Mouse (Mus musculus) skeletal muscle tissue, adult 2 months (tissue): ENCODE data around the gene Pik3ca.
"Not testable (repeated sequence)": the region's sequence is repeated elsewhere in the genome, so short reads cannot be mapped to it uniquely, and the experiment has no call there.

Experiments used
- DNase-seq: peaks from one replicate; pipeline ENCODE4 v3.0.0-alpha.2; 2012; ENCODE audit warnings: low read depth, low spot score

The Pik3ca gene

DNA sequence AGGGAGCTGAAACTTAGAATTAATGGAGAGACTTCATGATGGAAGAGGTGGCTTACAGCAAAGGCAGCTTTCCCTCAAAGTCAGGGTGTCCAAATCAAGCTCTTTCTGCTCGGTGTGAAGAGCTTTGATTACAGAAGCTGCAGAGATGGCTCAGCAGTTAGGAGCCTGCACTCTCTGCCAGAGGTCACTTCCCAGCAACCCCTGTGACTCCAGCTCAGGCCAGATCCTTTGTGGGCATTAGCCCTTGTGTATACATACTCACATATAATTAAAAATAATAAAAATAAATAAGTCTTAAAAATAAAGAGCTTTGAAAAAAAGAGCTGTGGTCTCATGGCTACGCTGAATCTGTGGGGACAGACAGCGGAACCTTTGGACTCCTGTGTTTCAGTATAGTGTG is 4.1 kb downstream of the Pik3ca start:
- no peak for DNase-seq

DNA sequence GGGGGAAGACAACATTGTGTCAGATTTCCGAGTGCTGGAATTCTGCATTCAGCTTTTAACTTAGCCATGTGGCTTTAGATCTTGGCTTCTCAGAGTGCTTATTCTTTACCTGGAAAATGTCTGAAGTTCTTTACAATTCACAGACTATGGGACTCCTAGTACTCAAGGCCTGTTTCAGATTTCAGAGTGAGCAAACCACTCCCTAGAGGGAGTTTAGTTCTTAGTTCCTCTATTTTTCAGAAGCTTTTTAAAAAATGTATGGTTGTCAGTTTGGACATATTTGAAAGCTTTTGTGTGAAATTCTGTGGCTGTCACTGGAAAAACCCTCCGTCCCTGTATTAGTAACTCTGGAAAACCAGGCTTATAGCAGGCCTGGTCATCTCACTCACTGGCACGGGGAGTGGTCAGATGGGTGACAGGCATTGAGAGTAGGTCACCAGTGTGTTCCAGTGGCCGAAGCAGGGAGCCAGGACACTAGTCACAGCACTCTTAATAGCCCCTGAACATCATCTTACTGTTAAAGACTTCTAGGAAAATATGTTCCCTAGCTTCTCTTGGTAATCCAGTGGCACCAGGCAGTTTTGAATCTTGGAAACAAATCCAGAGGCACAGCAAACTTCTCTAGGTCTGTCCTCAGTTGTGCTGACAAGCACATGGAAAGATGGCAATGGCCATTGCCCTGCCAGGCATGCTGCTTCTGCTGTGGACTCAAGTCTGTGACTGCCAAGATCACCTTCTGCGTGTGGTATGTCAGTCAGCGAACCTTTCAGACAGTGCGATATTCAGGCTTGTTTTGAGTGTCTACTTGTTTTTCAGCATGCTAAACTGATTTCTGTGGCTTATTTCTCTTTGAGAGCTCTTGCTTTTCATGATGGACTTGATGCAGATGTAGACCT is 5.8 kb downstream of the Pik3ca start:
- DNase-seq: peak; percentile 36

DNA sequence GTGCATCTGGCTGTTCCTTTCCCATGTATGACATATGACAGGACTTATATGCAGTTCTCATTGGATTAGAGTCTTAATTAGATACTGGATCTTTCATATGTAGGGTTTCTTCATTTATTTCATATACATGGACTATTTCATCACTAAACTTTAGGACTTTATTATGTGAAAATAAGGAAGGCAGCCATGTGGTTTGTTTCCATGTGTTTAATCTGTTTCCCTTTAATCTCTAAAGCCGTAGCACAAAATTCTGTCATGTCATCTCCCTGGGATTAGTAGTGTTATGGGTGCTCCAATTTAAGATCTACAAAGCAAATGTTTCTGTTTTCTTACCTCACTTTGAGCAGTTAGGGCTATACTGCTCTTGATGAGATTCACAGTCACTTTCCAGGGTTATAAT is 8.2 kb downstream of the Pik3ca start:
- DNase-seq: no peak

DNA sequence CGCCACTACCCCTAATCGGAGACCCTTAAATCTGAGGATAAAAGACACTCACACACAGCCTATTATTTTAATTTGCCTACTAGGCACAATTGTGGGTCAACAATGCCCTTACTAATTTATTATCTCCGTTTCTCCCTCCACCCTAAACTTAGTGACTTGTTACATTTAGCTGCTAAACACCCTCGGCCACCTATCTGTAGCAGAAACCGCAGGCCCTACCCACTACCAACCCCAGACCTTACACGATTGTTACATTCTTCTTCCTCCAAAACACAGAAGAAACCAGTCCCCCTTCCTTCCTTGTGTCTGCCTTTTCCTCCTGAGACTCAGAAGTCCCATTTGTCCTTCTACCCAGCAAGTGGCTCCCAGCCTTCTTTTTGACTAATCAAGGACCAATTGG is 9.3 kb downstream of the Pik3ca start:
- no peak for DNase-seq

DNA sequence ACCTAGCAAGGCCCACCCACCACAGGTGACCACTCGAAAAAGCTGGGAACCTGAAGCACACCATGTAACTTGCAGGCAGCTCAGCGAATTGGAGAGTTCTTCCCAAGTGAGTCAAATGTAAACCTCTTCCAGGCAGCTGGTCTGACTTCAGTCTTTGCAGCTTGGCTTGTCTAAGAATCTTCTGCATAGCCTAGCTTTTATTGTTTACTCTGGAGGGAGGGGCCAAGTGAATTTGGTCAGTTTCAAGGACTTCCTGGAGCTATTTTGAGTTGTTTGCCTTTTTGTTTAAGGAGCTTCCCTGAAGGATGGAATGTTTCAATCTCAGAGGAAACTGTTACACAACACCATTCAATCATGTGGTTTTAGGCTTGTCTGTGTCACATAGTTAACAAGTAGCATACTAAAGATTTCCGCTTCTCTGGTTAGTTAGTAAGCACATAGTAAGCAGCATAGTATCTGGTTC is 11.4 kb downstream of the Pik3ca start:
- DNase-seq: no peak

DNA sequence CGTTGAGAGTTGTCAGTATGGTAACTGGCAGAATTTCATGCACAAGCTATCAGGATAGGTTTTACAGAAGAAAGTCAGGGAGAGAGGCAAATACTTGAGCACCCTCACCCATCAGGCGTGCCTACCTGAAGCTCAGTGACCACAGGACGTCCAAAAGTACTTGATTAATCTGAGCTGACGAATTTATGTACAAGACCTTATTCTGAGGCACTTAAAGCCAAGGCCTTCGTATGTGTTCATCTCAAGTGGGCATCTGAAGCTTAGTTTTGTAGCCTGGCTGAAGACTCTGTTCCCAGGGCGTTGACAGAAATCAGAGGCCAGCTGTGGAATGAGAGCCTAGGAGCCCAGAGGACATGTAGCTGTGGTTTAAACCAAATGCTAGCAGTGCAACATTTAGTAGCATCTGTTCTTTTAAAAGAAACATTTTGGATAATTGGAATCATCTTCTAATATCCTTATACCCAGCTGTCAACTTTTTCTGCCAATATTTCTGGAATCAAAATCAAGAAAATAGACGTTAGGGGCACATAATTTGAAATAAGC is 15.1 kb downstream of the Pik3ca start:
- DNase-seq: no peak

DNA sequence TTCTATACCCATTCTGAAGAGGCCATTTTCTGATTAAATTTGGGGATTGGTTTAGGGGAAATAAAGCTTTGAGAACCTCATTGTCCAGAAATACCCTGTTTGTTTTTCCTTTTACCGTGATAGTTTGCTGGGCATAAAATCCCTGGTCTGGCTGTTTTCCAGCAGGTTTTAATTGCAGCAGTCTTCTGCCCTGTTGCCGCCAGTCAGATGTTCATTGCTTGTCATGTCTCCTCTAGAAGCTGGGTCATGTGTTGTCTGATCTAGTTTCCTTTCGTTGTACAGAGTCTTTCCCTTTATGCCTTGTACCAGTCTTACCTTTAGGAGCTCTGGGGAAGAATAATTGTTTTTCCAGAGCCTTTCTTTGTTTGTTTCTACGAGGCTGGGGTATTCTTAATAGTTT is 16.9 kb downstream of the Pik3ca start:
- no peak for DNase-seq

DNA sequence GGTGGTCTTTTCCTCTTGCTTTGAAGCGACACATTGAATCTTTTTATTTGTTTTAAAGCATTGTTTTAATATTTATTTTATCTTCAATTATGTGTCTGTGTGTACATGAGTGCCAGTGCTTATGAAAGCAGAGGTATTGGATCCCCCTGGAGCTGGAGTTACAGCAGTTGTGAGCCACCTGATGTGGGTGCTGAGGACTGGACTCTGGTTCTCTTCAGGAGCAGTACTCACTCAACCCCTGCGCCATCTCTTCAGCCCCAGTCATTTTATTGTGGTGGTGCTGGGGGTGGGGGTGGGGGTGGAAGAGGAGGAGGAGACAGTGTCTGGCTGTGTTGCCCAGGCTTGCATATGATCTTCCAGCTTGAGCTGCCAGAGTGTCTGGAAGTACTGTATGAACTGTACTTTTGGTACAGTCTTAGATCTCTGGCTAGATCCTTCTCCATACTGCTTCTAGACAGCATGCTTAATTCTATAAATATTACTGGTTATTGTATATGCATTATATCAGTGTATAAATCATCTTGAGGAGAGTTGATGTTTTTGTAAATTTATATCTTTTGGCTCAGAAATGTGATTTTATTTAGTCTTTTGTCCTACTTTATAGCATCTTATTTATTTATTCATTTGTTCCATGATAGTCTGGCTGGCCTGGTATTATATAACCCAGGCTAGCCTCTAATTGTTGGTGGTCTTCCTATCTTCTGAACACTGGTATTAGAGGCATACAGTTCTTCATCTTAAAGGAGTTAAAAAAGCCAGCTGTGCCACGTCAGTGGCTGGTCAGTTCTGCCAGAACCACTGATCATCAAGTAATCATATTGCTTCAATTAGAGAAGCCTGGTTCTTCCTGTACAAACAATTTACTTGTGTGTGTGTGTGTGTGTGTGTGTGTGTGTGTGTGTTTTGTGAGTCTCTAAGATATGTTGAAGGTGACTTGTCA is 18.2 kb downstream of the Pik3ca start:
- DNase-seq: no peak

DNA sequence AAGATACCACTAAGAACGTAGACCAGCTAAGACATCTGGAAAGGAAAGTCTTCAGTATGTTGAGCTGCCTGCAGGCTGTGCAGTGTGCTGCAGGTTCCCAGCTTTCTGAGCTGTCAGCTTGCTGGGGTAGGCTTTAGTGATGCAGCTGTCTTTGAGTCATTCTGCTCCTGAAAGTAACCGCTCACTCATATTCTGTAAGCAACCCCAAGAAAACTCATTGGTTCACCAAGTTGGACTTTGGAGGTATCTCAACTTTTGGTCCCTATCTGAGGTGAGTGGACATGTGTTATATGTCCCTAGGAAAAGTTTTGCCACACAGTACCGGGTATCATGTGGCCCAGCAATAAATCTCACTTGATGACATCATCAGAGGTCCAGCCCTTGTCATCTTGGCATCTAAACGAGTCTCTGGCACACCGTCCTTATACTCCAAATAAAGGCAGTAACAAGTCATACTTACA is 20.3 kb downstream of the Pik3ca start:
- DNase-seq: peak; percentile 42

DNA sequence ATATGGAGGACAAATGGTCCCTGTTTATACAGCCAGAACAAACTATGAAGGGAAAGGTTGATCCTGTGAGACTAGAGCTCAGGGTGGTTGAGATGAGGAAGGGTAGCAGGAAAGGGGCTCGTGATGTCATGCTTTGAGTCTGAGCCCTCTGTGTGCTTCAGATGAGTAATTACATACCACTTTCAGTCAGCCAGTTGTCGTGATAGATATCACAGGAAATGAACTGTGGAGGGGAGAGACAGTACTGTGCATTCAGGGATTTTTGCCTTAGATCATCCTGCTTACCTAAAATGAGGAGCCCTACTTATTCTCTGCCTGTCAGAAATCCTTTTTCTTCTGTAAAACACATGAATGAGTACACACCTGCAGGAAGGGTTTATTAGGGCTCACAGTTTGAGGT is 22.4 kb downstream of the Pik3ca start:
- no peak for DNase-seq

DNA sequence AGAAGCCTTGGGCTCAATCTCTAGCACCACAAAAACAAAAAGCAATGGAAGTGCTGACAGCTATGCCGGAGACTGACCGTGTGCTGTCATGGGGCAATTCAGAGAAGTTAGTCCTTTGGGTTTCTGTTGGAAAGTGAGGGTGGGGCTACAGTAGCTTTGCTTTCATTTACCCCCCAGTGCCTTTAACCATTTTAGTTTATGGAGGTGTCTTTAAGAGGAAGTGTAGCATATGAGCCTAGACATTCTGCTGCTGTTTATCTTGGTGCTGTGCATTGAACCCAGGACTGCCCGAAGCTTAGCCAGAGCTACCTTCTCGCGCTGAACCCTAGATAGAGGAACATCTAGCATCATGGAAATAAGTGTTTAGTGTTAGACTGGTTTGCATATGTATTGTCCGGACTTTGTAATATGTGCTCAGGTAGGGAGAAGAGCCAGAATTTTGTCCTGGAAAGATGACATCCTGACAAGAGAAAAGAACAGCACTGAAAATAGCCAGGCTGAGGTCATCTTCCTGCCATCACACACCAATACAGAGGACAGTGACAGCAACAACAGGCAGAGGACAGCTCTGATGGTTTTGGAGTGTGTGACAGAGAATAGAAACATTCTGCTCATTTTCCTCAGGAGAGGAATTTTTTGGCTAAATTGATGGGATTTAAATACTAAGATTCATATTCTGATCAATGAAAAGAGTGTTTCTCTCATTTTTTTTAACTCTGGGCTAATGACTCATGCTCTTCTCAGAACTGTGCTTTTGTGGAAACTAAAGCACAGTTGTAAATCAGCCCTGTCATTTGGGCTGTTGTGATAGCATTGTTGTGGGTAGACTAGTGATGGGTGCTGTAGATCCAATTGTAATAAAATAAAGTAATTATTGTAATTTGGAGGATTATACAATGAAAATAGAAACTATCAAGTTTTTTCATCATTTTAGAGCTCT is 23.9 kb downstream of the Pik3ca start:
- no peak for DNase-seq

DNA sequence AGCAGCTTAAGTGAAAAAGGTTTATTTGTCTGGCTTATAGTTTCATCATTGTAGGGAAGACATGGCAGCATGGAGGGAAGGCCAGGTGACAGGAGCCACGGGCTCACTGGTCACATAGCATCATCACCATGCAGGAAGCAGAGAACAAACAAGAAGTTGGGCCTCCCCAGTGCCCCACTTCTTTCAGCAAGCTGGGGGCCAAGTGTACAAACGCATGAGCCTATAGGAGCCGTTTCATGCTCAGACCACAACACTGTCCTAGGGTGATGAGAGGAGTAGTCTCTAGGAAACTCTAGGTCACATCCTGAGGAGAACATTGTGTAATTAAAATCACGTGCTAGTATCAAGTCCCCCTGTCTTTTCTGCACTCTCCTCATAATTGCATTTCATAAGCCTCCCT is 30.2 kb downstream of the Pik3ca start:
- no peak for DNase-seq

DNA sequence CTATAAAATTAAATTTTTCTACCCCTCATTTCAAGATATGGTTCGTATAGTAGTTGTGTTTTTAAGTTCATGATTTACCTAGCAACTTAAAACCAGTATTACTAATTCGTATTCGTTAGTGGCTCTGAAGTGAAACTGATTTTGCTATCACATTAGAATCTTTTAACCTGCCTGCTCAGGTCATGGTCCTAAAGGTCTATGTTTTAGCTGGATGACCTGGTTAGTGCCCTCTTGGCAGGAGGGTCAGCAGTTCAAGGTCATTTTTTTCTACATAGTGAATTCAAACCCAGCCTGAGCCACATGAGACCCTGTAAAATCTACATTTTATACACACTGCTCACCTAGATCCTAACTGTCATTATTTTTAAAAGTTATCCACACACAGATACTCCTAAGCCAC is 30.9 kb downstream of the Pik3ca start:
- no peak for DNase-seq

DNA sequence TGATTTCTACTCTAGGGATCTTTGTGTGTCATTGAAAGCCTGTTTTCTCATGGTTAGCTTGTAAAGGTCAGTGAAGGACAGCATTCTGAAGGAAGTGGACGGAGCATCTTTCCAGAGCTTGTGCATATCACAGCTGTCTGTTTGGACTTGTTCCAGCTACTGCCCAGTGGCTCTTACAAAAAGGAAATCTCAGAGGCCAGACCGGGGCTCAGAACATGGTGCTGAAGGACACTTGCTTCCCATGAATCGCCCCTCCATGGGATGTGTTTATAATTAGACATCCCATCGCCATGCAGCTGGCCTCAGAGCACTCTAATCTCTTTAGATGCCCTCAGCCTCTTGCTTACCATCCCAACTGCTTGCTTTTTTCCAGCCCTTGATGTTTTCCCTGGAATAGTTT is 31.4 kb downstream of the Pik3ca start:
- DNase-seq: peak; percentile 82

DNA sequence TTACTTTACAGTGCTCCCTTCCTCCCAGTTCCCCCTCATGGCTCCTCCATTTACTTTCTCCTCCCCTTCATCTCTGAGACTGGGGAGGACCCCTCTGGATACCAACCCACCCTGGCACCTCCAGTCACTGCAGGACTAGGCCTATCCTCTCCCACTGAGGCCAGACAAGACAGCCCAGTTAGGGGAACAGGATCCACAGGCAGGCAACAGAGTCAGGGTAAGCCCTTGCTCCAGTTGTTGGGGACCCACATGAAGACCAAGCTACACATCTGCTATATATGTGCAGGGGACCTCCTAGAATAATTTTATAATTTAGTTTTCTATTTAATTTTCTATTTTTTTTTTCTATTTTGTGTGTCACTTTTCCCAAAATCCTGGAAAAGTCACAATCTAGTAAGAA is 31.9 kb downstream of the Pik3ca start:
- not testable (repeated sequence) for DNase-seq

DNA sequence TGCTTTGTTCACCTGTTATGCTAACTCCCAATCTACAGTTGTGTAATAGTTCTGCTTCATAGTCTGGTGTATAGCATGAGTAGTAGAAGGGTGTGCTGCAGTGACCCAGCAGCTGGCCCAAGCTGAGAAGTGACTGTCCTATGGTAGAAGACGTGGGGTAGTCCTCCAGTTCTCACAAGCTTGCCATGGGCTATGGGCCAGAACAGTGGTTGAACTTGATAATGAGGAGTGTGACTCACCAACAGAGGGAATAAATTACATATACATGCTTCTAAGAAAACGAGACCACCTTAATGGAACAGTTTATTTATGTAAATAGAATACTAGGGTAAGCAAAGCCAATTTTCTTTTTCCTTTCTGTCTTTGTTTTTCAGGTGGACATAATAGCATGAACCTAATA is 32.9 kb downstream of the Pik3ca start:
- DNase-seq: no peak

DNA sequence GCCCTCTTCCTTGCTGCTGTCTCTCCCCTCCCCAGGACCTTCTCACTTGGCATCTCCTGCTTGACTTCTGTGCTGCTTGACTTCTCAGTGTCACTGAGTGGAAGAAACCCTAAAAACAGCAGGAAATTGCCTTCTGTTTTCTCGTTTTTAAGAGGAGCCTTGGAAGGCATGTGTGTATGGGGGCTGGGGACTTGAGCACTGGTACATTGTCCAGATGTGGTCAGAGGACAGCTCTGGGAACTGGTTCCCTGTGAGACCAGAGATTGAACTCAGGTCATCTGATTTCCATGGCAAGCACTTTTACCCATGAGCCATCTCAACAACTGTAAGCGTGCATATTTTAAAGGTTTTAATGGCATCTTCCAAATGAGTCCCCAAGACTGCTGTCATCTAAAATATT is 36.5 kb downstream of the Pik3ca start:
- DNase-seq: no peak

DNA sequence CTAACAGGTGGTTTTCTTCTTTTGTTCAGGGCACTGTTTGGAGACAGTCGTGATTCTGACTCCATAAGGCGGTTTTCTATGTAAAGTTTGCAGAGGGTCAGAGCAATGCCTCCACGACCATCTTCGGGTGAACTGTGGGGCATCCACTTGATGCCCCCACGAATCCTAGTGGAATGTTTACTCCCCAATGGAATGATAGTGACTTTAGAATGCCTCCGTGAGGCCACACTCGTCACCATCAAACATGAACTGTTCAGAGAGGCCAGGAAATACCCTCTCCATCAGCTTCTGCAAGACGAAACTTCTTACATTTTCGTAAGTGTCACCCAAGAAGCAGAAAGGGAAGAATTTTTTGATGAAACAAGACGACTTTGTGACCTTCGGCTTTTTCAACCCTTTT is 38.6 kb downstream of the Pik3ca start:
- no peak for DNase-seq

DNA sequence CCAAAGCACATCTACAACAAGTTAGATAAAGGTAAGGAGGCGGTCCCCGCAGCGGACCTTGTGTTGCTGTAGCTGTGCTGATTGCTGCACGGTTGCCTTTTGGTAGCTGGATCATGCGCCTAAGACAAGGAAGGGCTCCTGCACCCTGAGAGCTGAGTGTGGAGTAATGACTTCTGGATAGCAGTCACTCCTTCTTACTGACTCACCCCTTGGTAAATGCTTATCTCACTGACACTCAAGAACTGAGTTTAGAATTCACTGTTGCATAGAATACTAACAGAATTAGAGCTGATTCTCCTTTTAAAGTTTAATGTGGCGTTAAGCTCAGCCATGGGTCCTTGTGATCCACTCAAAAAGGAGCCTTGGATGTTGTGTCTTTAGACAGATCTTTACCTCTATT is 39.8 kb downstream of the Pik3ca start:
- no peak for DNase-seq

DNA sequence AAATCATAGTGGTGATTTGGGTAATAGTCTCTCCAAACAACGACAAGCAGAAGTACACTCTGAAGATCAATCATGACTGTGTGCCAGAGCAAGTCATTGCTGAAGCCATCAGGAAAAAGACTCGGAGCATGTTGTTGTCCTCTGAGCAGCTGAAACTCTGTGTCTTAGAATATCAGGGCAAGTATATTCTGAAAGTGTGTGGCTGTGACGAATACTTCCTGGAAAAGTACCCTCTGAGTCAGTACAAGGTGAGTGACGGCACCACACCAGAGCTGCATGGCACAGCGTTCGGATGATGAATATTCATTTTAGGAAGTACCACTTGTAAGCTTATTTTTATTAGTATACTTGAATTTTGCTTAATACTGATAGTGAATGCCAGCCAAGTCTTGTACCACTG is 40.3 kb downstream of the Pik3ca start:
- no peak for DNase-seq

DNA sequence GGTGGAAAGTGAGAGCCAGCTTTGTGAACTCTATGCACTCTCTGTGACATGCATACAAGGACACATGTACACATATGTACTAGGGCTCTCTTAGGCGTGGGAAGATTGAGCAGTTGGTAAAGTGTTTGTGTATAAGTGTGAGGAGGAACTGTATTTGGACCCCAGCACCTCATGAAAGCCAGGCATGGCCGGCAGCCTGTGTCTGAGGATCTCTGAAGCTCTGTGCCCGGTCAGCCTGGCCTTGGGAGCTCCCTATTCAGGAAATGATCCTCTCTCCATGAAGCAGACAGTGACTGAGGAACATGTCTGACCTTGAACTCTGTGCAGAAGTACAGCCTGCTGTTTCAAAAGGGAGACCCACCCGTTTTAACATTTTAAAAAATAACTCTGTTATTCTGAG is 41.2 kb downstream of the Pik3ca start:
- no peak for DNase-seq
